Mouse (Mus musculus) lung, adult 18-20 months (tissue): Measurements from ENCODE around the gene Amz1.

Experiments
- DNase-seq, 2 experiments: peaks; one replicate each; pipeline ENCODE4 v3.0.0; 2022; ENCODE audit warnings: mixed read lengths in 2 of 2

Amz1 gene

DNA sequence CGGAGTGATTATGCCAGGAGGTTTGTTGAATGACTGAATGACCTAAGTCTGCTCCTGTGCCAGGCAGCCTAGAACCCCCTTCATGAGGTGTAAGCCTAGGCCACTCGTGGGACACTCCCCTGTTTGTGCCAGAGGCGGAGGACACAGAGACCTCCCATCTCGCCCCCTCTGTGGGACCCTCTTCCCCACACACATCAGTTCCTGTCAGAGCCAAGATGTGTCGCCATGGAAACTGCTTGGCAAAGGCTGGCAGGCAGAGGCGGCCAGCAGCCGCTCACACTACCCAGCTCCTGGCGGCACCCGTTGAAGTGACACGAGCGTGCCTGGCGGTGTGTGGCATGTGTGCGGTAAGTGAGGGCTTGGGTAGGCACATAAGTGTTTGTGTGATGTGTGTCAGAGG, at the start of gene Amz1:
Gene Amz1 (plus strand): TSS at position 306 of the 400 bp plus-strand sequence.
- DNase-seq: no peak

DNA sequence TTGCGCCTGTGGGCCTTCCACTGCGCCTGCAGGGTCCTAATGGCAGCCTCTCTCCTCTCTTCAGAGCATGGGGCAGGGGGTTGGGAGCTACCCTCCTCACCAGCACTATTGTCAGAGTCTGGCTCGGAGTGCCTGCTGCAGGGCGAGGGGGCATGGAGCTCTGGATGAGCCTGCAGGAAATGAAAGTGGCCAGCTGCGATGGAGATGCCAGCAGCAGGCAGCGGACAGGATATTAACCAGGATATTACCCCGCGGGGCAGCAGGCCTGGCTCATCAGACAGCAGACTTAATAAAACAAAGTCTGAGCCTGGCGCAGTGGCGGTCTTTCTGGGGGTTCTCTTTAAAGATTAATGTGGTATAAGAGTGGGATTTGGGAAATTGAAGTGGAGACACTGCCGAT, 48.8 kb upstream of the Amz1 start:
- no peak for DNase-seq

DNA sequence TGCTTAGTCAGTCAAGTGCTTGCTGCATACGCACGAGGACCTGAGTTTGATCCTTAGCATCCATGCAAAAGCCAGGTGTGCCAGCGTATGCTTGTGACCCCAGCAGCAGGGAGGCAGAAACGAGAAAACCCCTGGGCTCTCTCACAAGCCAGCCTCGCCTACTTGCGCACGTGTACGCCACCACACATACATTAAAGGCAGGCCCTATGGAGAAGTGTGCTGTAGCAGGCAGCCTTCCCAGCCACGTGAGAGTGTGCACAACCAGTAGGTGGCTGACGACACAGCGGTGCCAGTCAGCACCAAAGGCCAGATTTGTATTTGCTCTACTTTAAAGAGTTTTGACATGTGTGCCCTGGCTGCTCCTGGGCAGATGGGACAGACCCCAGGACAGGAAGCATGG, 48.3 kb upstream of the Amz1 start:
- DNase-seq: no peak

DNA sequence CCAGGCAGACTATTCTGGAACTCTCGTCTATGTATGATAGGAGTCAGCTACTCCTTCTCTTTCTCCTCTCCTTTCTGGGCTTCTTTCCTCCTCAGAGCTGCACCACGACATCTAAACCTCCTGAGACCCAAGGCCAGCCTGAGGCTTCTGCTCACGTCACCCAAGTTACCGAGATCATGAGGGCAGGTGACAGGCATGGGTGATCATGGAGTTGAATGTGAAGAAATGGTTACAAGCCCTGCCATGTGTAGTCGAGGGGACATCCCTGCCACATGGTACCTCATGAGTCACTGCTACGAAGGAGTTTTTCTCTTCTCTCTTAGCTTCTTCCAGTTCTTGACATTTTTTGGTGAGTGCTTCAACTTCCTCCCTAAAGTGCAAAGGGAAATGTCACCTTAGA, 46.8 kb upstream of the Amz1 start:
- no peak for DNase-seq

DNA sequence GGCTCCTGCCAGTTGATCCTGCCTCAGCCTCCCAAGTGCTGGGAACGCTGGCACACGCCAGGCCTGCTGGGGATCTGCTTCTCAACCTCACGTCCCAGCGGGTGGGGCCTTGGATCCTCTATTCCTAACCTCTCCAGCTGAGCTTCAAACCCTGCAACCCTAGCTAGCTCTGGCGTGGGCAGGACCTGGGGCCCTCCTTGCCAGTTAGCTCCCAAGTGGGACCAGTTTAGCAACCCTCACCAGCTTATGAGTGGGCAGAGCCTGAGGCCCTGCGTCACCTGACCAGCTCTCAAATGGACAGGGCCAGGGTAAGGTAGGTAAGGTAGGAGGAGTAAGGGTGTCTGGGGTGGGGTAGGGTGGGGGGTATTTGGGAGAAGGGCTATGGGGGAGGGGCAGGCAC, 43.9 kb upstream of the Amz1 start:
- DNase-seq: no peak

DNA sequence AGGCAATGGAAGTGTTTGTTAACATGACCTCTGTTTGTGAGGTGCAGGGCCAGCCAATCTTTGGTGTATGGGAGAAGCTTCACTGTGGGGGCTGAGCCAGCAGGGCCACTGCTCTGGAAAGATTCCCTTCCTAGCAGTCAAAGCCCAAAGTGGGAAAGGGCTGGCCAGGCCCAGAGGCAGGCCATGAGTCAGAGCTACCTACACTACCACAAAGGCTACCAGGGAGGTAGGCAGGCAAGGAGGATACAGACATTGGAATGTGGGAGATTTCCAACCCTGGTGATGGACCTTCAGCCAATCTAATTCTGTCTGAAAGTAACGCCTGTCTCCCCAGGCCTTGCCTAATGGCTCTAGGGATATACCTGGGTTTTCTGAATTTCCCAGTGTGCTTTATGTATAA, 43.0 kb upstream of the Amz1 start:
- DNase-seq: no peak

DNA sequence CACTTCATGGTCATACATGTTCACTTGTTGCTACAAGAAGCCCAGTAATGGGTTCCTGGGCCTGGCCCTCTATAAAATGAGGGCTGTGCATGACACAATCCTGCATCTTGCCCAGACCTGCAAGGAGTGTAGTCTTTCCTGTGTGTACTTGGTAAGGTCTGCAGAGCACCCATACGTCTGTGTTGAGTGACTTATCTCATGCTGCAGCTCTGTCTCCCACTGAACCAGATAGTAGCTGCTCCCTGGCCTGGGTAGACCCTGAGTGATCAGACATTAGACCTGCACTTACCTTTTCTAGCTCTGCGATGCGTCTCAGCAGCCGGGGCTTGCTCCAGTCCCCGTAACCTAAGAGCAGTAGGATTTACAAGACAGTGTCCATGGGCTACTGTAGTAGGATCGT, 41.8 kb upstream of the Amz1 start:
- DNase-seq: no peak

DNA sequence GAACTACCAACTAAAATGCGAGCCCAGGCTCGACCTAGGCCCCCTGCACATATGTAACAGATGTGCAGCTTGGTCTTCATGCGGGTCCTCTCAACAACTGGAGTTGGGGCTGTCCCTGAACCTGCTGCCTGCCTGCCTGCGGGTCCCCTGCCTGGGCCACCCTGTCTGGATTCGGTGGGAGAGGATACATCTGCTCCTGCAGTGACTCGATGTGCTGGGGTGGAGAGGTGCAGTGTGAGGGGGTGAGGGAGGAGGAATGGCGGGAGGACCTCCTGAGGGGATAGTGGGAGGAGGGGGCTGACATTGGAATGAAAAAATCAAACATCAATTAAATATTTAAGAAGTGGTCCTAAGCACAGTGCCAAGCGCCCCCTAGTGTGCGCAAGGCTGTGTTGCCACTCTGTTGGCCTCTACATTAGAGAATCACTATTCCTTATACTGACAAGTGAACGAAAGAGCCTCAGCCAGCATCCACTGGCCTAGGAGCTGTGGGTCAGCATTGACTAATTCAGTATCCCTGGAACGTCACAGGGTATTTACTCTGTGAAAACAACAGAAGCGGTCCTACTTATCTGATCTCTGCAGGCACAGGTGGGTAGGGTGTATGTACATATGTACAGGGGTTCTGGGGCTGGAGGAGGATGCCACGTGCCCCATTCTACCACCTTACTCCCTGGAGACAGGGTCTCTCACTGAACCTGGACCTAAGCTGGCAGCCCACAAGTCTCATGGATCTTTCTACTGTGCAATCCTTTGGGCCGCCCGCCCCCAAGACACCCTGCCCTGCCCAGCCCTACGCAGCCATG, 39.4 kb upstream of the Amz1 start:
- DNase-seq: no peak

DNA sequence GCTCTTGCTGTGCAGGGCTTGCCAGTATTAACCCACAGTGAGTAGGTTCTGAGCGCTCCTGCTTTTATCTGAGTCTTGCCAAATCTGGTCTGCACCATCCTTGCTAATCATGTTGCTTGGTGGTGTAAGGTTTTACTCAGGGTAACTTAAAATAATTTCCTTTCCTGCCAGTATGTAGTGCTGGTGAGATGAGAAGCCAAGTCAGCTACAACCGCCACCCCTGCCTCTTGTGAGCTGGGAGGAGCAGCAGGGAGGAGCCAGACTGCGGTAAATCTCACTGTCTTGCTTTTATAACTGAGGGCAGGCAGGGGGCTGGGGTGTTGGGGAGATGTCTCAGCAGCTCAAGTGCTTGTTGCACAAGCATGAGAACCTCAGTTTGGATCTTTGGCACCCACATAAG, 35.5 kb upstream of the Amz1 start:
- DNase-seq: peak in 1 of 2 experiments; percentile 17

DNA sequence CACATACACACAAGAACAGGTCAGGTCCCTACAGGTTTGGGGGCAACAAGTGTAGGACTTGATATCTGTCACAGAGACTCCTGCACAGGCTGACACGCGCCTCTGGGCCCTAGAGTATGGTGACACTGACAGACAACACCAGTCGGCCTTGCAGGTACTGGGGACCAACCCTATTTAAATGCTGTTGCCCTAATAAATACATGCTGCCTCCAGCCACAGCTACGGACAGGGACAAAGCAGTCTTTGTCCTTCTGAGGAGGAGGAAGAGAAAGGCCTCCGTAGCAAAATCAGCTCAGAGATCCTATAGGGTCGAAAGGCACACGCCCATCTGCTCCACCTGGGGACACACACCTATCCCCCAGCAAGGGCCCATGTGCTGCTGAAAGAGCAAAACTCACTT, 27.9 kb upstream of the Amz1 start:
- DNase-seq: no peak

DNA sequence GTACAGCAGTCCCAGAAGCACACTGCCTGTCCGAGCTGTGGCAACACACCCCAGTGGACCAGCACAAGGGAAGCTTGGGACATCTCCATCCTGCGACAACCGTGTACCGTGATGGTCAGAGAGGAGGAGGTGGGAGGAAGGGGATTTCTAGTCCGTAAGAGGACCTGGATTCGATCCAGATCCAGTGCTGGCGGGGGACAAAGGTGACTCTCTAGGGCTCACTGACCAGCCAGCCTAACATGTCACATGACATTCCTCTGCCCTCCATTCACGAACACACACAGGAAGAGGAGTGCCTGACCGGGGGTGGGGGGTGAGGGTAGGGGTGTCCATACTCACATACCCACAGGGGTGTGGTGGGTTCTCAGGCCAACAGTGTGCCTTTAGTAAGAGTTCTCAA, 24.2 kb upstream of the Amz1 start:
- DNase-seq: no peak

DNA sequence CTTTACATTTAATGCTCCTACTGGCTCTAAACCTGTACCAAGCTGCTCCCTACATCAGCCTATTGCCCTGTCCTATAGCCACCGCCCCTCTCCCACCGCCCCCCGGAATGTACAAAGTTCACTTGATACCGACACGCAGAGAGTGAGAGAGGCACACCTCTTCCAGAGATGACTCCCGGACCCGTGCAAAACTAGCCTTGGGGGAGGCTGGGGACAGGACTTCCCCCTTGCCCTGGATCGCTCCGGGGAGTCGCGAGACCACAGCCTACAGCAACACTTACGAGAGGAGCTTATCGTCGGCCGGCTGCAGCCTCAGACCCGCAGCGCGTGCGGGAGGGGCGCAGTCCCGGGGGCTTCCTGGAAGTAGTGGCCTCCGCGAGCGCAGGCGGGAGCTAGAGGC, 22.3 kb upstream of the Amz1 start:
- no peak for DNase-seq

DNA sequence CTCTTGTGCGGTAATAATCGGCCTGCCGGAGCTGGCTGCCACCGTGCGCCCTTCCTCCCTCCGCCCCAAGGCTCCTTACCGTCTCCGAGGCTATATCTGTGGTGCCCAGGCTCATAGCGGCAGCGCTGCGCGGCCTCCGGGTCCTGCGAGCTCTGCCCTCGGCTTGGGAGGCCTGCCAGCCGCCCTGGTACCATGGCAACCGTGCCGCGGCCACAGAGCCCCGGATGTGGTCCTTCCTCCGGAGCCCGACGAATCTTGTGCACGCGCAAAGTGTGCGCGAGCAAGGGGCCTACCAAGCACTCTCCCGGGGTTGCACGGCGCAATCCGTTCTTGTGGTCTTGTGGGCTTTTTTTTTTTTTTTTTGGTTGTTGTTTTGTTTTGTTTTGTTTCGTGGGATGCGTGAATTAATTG, 21.8 kb upstream of the Amz1 start, which contains the start of gene Iqce:
Gene Iqce (minus strand): TSS at position 276 of the 411 bp plus-strand sequence.
- DNase-seq: peak; percentile 93 to 94

DNA sequence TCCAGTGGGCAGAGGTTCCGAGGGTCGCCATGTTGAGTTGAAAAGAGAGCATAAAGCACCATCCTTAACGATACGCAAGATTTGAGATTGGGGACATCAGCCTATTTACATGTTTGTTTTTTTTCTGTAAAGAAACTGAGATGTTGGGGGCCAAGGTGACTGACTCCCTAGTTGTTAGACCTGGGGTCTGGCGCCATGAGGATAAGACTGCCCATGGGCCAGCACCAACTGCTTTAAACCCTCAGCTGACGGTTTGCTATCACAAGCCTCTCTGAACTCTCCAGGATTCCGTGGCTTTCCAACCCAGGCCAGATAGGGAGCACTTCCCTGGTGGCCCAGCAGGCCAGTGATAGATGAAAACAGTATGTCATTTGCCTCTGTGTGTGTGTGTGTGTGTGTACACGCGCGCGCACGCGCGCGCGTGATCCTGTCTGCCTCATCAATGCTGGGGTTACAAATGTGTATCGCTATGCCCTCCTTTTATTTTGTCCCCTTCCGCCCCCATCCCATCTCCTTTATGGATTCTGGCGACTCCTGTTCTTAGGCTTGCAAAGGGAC, 21.2 kb upstream of the Amz1 start:
- no peak for DNase-seq

DNA sequence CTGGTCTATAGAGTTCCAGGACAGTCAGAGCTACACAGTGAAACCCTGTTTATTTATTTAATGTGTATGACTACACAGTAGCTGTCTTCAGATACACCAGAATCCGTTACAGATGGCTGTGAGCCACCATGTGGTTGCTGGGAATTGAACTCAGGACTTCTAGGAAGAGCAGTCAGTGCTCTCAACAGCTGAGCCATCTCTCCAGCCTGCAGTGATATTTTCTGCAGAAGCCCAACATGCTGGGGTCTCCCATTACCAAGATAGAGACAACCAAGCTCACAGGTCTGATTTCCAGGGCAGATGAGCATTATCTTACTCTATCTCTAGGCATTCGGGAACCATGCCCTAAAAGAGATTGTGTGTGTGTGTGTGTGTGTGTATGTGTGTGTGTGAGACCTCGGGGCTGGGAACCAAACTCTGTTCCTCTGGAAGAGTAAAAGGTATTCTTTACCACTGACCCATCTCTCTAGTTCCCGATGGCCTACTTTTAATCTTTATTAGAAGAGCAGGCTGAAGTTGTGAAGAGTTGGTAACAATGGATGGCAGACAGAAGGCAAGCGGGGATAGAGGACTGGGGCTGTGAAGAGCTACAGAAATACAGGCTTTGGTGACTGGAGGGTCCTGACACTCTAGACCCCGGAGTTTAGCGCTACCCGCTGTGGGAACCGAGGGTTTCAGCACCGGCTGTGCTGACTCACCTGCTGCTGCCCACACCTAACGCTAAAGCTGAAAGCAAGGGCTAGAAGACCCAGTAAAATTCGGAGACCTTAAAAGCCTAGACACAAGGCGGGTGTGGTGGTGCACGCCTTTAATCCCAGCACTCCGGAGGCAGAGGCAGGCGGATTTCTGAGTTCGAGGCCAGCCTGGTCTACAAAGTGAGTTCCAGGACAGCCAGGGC, 20.2 kb upstream of the Amz1 start:
- no peak for DNase-seq

DNA sequence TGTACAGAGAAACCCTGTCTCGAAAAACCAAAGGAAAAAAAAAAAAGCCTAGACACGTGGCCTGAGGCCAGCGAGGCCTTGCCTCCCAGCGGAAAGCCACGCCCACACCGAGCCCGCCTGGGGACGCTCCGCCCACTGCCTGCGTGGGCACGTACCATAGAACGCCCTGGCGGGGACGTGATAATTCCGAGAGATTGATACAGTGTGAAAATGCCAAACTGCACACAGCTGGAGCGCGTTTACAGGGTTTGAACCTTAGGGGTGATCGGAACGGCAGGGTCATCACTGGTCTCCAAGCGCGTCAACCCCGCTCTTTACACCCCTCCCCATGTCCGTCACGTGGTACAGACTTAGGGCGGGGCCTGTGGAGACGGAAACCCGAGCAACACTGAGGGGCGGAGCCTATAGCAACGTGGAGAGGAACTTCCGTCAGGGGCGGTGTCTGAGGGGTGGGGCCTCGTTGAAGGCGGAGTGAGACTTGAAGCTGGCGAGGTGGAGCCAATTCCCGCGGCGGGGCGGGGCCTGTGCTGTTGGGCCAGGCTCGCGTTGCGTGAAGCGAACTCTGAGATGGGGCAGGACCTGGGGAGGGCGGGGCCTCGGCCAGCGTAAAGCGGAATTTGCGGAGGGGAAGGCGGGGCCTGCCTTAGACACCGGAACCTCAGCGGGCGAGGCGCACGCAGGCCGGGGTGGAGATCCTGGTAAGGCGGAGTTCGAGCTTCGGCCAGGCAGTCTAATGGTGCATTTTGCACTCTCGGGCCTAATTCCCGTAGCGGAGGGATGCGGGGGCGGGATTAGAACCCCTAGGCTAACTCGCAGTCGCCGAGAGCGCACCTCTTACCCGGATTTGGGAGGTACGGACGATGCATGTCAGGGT, 19.3 kb upstream of the Amz1 start, which contains the start of gene Brat1:
Gene Brat1 (plus strand): TSS at position 634 of the 874 bp plus-strand sequence.
- DNase-seq: peak; percentile 100

DNA sequence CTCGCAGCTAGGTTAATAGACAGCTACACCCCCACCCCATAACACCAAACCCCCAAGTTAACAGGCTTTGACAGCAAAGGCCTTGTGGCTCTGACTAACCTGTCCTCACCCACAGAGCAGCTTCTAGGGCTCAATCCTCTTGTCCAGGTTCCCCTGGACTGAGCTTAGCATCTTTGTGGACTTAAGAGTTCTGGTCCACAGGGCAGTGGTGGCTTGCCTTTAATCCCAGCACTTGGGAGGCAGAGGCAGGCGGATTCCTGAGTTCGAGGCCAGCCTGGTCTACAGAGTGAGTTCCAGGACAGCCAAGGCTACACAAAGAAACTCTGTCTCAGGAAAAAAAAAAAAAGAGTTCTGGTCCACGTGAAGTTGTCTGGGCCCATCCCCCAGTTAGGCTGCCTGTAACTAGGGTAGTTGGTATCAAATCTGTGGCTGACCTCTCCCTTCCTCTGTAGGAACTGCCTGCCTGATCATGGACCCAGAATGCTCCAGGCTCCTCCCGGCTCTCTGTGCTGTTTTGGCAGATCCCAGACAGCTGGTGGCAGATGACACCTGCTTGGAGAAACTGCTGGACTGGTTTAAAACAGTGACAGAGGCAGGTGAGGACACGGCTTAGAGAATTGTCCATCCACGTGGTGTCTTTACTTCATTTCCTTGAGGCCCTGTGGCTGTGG, 18.3 kb upstream of the Amz1 start:
- peak; percentile 13 to 21 for DNase-seq

DNA sequence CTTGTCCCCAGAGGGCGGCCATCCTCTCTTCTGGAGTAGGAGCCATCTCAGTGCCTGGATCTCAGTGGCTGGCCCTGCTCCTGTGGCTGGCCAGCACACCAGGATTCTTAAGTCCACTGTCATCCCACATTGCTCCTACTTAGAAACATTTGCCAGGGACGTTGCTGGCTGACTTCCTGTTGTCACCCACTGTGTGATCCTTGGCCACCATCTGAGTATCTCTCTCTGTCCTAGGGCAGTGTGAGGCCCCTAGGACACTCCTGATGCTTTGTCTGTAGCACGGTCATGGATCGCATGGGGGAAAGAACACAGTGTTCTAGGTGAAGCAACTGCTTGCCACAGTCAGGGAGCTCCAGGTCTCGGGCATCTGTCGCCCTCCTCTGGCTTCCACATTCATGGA, 13.6 kb upstream of the Amz1 start:
- no peak for DNase-seq

DNA sequence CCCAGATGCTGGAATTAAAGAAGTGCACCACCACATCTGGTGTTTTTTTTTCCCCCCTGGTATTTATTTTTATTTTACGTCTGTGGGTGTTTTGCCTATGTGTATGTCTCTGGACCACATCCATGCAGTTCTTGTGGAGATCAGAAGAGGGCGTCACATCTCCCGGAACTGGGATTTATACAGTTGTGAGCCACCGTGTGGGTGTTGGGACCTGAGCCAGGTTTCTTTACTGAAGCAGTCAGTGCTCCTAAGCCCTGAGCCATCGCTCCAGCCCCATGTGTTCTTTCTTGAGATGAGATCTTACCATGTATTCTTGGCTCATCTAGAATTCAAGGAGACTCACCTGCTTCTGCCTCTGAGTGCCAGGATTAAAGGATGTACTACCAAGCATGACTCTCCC, 12.9 kb upstream of the Amz1 start:
- DNase-seq: no peak

DNA sequence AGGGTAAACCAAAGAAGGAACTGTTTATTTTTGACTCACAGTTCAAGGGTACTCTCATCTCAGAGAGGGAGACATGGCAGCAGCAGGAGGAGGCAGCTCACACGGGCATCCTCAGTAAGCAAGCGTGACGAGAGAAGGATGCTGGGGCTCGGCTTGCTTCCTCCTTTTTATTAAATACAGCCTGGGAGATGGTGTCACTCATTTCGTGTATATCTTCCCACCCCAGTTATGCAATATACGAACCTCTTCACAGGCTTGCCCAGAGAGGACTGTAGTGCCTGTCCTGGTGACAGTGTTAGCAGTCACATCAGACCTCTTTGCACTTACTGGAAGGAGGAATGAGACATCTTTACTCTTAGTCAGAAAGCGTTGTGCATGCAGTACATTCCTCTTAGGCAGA, 3.2 kb upstream of the Amz1 start:
- no peak for DNase-seq

DNA sequence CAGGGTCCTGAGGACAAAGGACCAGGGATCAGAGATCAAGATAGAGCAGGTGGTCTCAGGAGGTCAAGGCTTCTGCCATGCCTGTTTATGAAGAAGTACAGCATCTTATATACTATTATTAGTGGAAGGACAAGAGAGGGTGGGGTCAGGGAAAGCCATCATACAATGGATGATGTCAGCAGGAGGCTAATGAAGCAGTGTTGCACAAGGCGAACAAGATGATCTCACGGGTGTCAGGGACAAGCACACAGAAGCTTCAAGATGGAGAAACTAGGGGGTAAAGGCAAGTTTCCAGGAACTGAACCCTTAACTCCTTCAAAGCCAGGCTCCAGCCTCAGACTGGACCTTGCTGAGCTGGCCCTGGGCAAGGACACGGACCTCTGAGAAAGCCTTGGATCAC, 1.8 kb upstream of the Amz1 start:
- DNase-seq: no peak
